Mouse (Mus musculus): ENCODE data around the gene Snrnp27. TPM values are rescaled to one million over a fixed set of nuclear protein-coding genes. Genes with fewer than 3 reads are reported as not detected.

Gene Snrnp27
- polyA plus RNA-seq, 1 experiment from 2014 or later, result 108 TPM

DNA sequence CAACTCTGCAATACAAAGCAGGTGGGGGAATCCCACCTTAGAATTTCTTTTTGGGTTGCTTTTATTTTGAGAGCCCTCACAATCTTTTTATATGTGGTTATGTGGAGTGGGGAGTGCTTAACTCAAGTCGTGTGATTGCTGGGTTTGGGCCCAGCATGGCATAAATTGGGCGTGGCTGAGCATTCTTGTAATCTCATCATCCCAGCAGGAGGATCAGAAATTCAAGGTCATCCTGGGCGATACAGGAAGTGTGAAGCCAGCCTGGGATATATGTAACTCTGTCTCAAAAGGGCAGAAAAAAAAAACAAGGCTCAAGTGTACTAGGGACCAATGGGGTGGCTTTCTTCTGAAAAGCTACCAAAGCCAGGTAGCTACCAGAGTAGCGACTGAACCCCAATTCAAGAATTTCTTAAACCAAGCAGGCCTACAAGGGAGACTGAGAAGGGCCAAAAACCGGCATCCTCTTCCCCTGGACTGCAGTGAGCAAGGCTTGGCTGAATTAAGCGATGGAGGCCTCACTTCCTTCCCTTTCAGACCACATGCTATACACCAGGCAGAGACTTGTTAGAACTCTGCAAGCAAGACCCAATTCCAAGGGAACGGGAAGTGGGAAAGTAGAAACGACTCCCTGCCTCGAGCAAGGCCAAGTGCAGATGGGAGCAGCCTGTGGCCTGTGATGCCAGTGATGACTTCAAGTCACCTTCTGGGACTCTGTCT is 24.0 kb downstream of the Snrnp27 start:
- no peak overlapping the region for H3K9ac ChIP-seq

GRCm38 (mm10) chr6:86658501-86658900 is 25.8 kb downstream of the Snrnp27 start:
- H3K4me2 ChIP-seq, result no peak overlapping the region
- TF ChIP-seq CTCF (IDR thresholded peaks at IDR 0.05; ENCODE audit: low read depth), result no peak
- no peak for ATAC-seq (ENCODE audit: insufficient read depth)

More for the DNA sequence above, 24.0 kb downstream of the Snrnp27 start:
- H3K27ac ChIP-seq (ENCODE audit: low read depth), result no peak overlapping the region
- ATAC-seq (ENCODE audit: insufficient read depth) (no peak), DNase-seq (no peak)
- peaks cover 66% of the 10 kb centered on the region for H3K36me3 ChIP-seq (ENCODE audit: insufficient read depth)
- no peak overlapping the region for H3K4me3 ChIP-seq (ENCODE audit: low read depth, low read length)
- WGBS, result 70% methylated on average over 9 of the region's 9 CpGs
- H3K9me3 ChIP-seq (ENCODE audit: low read depth, low read length), result no peaks in the 10 kb centered on the region
- H3K27me3 ChIP-seq (ENCODE audit: insufficient read depth, low read length), result no peaks in the 10 kb centered on the region
- H3K4me1 ChIP-seq (ENCODE audit: insufficient read depth), result no peaks in the 10 kb centered on the region
- no peak for TF ChIP-seq CTCF (IDR thresholded peaks at IDR 0.05; ENCODE audit: low read depth)
- no peak overlapping the region for H3K4me2 ChIP-seq

DNA sequence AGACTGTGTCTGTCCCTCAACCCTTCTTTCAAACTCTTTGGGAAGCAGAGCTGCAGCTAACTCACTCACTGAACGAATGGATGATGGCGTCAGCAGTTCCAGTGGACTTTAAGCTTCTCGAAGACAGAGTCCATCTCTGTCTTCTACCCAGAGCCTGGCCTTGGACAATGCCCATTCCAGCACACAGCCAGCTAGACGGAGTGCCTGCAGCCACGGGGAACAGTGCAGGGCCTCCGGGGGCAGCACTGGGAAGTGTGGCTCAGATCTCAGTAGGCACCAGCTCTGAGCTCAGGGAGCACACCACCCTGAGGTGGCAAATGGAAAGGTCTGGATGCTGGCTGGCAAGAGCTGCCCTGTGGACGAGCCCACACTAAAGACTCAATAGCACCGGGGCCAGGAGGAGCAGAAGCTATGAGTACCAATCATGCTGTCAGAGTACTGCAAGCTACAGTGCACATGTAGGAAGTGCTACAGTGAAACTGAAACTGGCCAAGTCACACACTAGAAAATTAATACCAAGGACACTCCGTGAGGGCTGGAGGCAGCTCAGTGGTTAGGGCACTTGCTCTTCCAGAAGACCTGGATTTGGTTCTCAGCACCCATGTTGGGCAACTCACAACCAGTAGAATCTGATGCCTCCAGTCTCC is 29.9 kb downstream of the Snrnp27 start:
- Histone ChIP-seq H3K36me3 (ENCODE audit: insufficient read depth) (peaks cover 61% of the 10 kb centered on the region), H3K4me2 (no peak overlapping the region), H3K27ac (ENCODE audit: low read depth) (no peak overlapping the region), H3K27me3 (ENCODE audit: insufficient read depth, low read length) (no peaks in the 10 kb centered on the region), H3K9ac (no peak overlapping the region), H3K4me1 (ENCODE audit: insufficient read depth) (no peaks in the 10 kb centered on the region), H3K9me3 (ENCODE audit: low read depth, low read length) (no peaks in the 10 kb centered on the region), H3K4me3 (ENCODE audit: low read depth, low read length) (no peak overlapping the region)
- TF ChIP-seq CTCF (IDR thresholded peaks at IDR 0.05; ENCODE audit: low read depth), result peak; percentile 14; the same call in 1 of the 2 replicates
- DNase-seq, result no peak
- WGBS, result 72% methylated on average over 9 of the region's 9 CpGs
- no peak for ATAC-seq (ENCODE audit: insufficient read depth)

More at GRCm38 (mm10) chr6:86658501-86658900, 25.8 kb downstream of the Snrnp27 start:
- Histone ChIP-seq H3K36me3 (ENCODE audit: insufficient read depth) (peaks cover 67% of the 10 kb centered on the region), H3K27me3 (ENCODE audit: insufficient read depth, low read length) (no peaks in the 10 kb centered on the region), H3K27ac (ENCODE audit: low read depth) (no peak overlapping the region), H3K4me1 (ENCODE audit: insufficient read depth) (no peaks in the 10 kb centered on the region), H3K9ac (no peak overlapping the region), H3K4me3 (ENCODE audit: low read depth, low read length) (no peak overlapping the region), H3K9me3 (ENCODE audit: low read depth, low read length) (no peaks in the 10 kb centered on the region)
- 87% methylated on average over 3 of the region's 3 CpGs for WGBS
- no peak for DNase-seq

- Histone ChIP-seq H3K4me3 (ENCODE audit: low read depth, low read length) (no peak overlapping the region), H3K36me3 (ENCODE audit: insufficient read depth) (peaks cover 52% of the 10 kb centered on the region), H3K9me3 (ENCODE audit: low read depth, low read length) (no peaks in the 10 kb centered on the region), H3K27ac (ENCODE audit: low read depth) (no peak overlapping the region), H3K4me1 (ENCODE audit: insufficient read depth) (no peaks in the 10 kb centered on the region), H3K4me2 (no peak overlapping the region), H3K27me3 (ENCODE audit: insufficient read depth, low read length) (no peaks in the 10 kb centered on the region), H3K9ac (no peak overlapping the region)
- DNase-seq, result no peak
- TF ChIP-seq CTCF (IDR thresholded peaks at IDR 0.05; ENCODE audit: low read depth), result no peak
- no peak for ATAC-seq (ENCODE audit: insufficient read depth)
- 76% methylated on average over 6 of the region's 6 CpGs for WGBS
Measured at GRCm38 (mm10) chr6:86653026-86653425, 31.3 kb downstream of the Snrnp27 start.

- no peak overlapping the region for H3K27ac ChIP-seq (ENCODE audit: low read depth)
- no peak for DNase-seq
- H3K27me3 ChIP-seq (ENCODE audit: insufficient read depth, low read length), result no peaks in the 10 kb centered on the region
- H3K36me3 ChIP-seq (ENCODE audit: insufficient read depth), result peaks cover 17% of the 10 kb centered on the region
- H3K4me3 ChIP-seq (ENCODE audit: low read depth, low read length), result no peak overlapping the region
- WGBS, result 69% methylated on average over 7 of the region's 7 CpGs
- no peak for ATAC-seq (ENCODE audit: insufficient read depth)
- no peak overlapping the region for H3K9ac ChIP-seq
- no peaks in the 10 kb centered on the region for H3K9me3 ChIP-seq (ENCODE audit: low read depth, low read length)
- no peak overlapping the region for H3K4me2 ChIP-seq
- no peaks in the 10 kb centered on the region for H3K4me1 ChIP-seq (ENCODE audit: insufficient read depth)
- no peak for TF ChIP-seq CTCF (IDR thresholded peaks at IDR 0.05; ENCODE audit: low read depth)
Measured at GRCm38 (mm10) chr6:86646143-86646542, 38.2 kb downstream of the Snrnp27 start.

GRCm38 (mm10) chr6:86645551-86645950 is 38.8 kb downstream of the Snrnp27 start:
- Histone ChIP-seq H3K4me3 (ENCODE audit: low read depth, low read length) (no peak overlapping the region), H3K27ac (ENCODE audit: low read depth) (no peak overlapping the region), H3K9me3 (ENCODE audit: low read depth, low read length) (no peaks in the 10 kb centered on the region), H3K4me1 (ENCODE audit: insufficient read depth) (no peaks in the 10 kb centered on the region), H3K4me2 (no peak overlapping the region), H3K9ac (no peak overlapping the region), H3K36me3 (ENCODE audit: insufficient read depth) (peaks cover 12% of the 10 kb centered on the region; the same call in 1 of the 2 replicates), H3K27me3 (ENCODE audit: insufficient read depth, low read length) (no peaks in the 10 kb centered on the region)
- DNase-seq (no peak), ATAC-seq (ENCODE audit: insufficient read depth) (no peak)
- 64% methylated on average over 4 of the region's 4 CpGs for WGBS
- TF ChIP-seq CTCF (IDR thresholded peaks at IDR 0.05; ENCODE audit: low read depth), result no peak

DNA sequence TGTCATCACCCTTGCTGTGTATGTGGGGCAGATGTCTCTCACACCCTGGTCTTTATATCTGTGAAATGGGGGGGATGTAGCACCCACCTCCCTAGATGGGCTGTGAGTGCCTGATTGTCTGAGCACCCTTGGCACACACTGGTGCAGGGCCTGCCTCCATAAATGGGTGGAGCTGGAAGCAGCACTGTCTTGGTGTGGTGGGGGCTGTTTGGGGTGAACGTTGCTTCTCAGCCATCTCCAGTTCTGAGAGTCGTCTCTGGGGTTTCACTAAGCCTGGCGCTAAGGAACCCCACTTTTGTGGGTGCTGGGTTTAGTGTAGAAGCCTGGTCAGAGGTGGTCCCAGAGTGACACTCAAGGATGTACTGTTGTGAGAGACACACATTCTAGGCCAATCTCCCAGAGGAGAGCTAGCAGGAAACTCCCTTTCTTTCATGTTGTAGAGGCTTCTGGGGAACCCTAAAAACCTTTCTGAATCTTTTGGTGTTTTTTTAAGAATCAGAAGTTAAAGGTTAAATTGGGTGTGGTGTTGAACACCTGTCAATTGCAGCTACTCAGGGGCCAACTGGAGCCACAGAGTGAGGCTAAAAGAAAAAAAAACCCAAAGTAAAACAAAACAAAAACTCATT is 39.4 kb downstream of the Snrnp27 start:
- ATAC-seq (ENCODE audit: insufficient read depth), result no peak
- no peak overlapping the region for H3K9ac ChIP-seq

More for the DNA sequence above, 39.4 kb downstream of the Snrnp27 start:
- no peak for DNase-seq
- no peak overlapping the region for H3K4me3 ChIP-seq (ENCODE audit: low read depth, low read length)
- no peak overlapping the region for H3K27ac ChIP-seq (ENCODE audit: low read depth)
- no peaks in the 10 kb centered on the region for H3K4me1 ChIP-seq (ENCODE audit: insufficient read depth)
- H3K9me3 ChIP-seq (ENCODE audit: low read depth, low read length), result no peaks in the 10 kb centered on the region
- no peak overlapping the region for H3K4me2 ChIP-seq
- 83% methylated on average over 3 of the region's 3 CpGs for WGBS
- H3K36me3 ChIP-seq (ENCODE audit: insufficient read depth), result peaks cover 6% of the 10 kb centered on the region; the same call in 1 of the 2 replicates
- no peaks in the 10 kb centered on the region for H3K27me3 ChIP-seq (ENCODE audit: insufficient read depth, low read length)
- TF ChIP-seq CTCF (IDR thresholded peaks at IDR 0.05; ENCODE audit: low read depth), result no peak
